Mouse (Mus musculus) limb, embryonic 14.5 days (tissue): ENCODE measurements around the gene Tgif1. TPM values are rescaled to one million over a fixed set of nuclear protein-coding genes. Genes with fewer than 3 reads are reported as not detected.

Source experiments
- ATAC-seq: fragments of 200-750 bp; cut with Nextera tagmentation; 2 replicates; pipeline ENCODE4 v1.8.0; 2017; ENCODE audit warnings: low read depth, moderate number of reproducible peaks, moderate TSS enrichment; ENCODE audit not compliant: low FRiP score
- DNase-seq: peaks from one replicate; pipeline ENCODE4 v3.0.0-alpha.2; 2015; ENCODE audit warnings: low spot score
- H3K27ac ChIP-seq: fragments of 300-500 bp; sonication (generic); replicated peaks from 2 replicates; pipeline ENCODE4 v1.5.1; 2014; ENCODE audit warnings: low read depth, mild to moderate bottlenecking, low read length, moderate library complexity, mixed read lengths
- H3K27me3 ChIP-seq: fragments of 300-500 bp; sonication (generic); 2 replicates; pipeline ENCODE4 v1.6.1; 2014; ENCODE audit warnings: low read length, mixed read lengths; ENCODE audit not compliant: control insufficient read depth, insufficient read depth
- H3K36me3 ChIP-seq: fragments of 300-500 bp; sonication (generic); 2 replicates; pipeline ENCODE4 v1.6.1; 2014; ENCODE audit warnings: mild to moderate bottlenecking, low read length, moderate library complexity, mixed read lengths; ENCODE audit not compliant: control insufficient read depth, insufficient read depth
- H3K4me1 ChIP-seq: fragments of 300-500 bp; sonication (generic); 2 replicates; pipeline ENCODE4 v1.6.1; 2014; ENCODE audit warnings: antibody characterized with exemption, low read length, mixed read lengths; ENCODE audit not compliant: control insufficient read depth, insufficient read depth
- H3K4me2 ChIP-seq: fragments of 300-500 bp; sonication (generic); replicated peaks from 2 replicates; pipeline ENCODE4 v1.6.1; 2014; ENCODE audit warnings: low read depth, mild to moderate bottlenecking, low read length, moderate library complexity; ENCODE audit not compliant: severe bottlenecking
- H3K4me3 ChIP-seq: fragments of 300-500 bp; sonication (generic); replicated peaks from 2 replicates; pipeline ENCODE4 v1.5.1; 2014; ENCODE audit warnings: low read length
- H3K9ac ChIP-seq: fragments of 300-500 bp; sonication (generic); 2 replicates; pipeline ENCODE4 v1.6.1; 2014; ENCODE audit warnings: mild to moderate bottlenecking, low read depth, low read length, moderate library complexity; ENCODE audit not compliant: severe bottlenecking
- H3K9me3 ChIP-seq: fragments of 300-500 bp; sonication (generic); 2 replicates; pipeline ENCODE4 v1.6.1; 2016; ENCODE audit warnings: low read length; ENCODE audit not compliant: control insufficient read depth
- POLR2A ChIP-seq: fragments of 200-500 bp; IDR thresholded peaks from 2 replicates; pipeline ENCODE4 v1.8.0; 2012; ENCODE audit warnings: inconsistent platforms, mild to moderate bottlenecking, moderate library complexity, borderline replicate concordance; ENCODE audit not compliant: insufficient read depth, insufficient read length; ENCODE audit errors: extremely low read depth
- WGBS: fragments of 180-500 bp; shearing (Covaris S2); extraction: QIAGEN DNeasy Blood & Tissue Kit; methylation state at CpG from one replicate; pipeline ENCODE4 v1.1.7; 2014; 5-methylcytosine and 5-hydroxymethylcytosine counted together
- polyA plus RNA-seq, 2 experiments: library from polyadenylated mRNA; depleted of rRNA in 1 of 2; stranded (reverse) in 1 of 2; unstranded in 1 of 2; fragments of >200 nt; fragmentation: Nextera tagmentation in 1 of 2; extraction: Ambion mirVana in 1 of 2; gene quantifications; 2 replicates each; pipeline versions ENCODE4 v1.2.1 to v1.2.3; 2012 to 2014

Tgif1 gene
- polyA plus RNA-seq, 2 experiments, result 52.7 to 64.8 TPM

- no peak for TF ChIP-seq POLR2A
- no peak for DNase-seq
- no peaks in the 10 kb centered on the region for H3K36me3 ChIP-seq
- H3K4me3 ChIP-seq, result no peak overlapping the region
- no peaks in the 10 kb centered on the region for H3K9me3 ChIP-seq
- H3K4me1 ChIP-seq, result no peaks in the 10 kb centered on the region
- no peak overlapping the region for H3K4me2 ChIP-seq
- no peak for ATAC-seq
- no peak overlapping the region for H3K27ac ChIP-seq
- H3K27me3 ChIP-seq, result no peaks in the 10 kb centered on the region
- H3K9ac ChIP-seq, result no peak overlapping the region
- WGBS, result 86% methylated on average over 1 of the region's 1 CpGs
These were observed 45.5 kb downstream of the Tgif1 start for GRCm38 (mm10) chr17:70807885-70808284.

- H3K9ac ChIP-seq, result no peak overlapping the region
- H3K36me3 ChIP-seq, result no peaks in the 10 kb centered on the region
- H3K27ac ChIP-seq, result no peak overlapping the region
- no peak overlapping the region for H3K4me3 ChIP-seq
- DNase-seq (no peak), ATAC-seq (no peak)
- no peaks in the 10 kb centered on the region for H3K9me3 ChIP-seq
- H3K27me3 ChIP-seq, result no peaks in the 10 kb centered on the region
- 78% methylated on average over 2 of the region's 2 CpGs for WGBS
- TF ChIP-seq POLR2A, result no peak
- no peaks in the 10 kb centered on the region for H3K4me1 ChIP-seq
- H3K4me2 ChIP-seq, result no peak overlapping the region
These were observed 46.7 kb downstream of the Tgif1 start for GRCm38 (mm10) chr17:70806600-70806999.

GRCm38 (mm10) chr17:70805866-70806265, 47.5 kb downstream of the Tgif1 start:
- Histone ChIP-seq H3K9ac (no peak overlapping the region), H3K9me3 (no peaks in the 10 kb centered on the region), H3K4me1 (no peaks in the 10 kb centered on the region), H3K4me3 (no peak overlapping the region), H3K4me2 (no peak overlapping the region), H3K27me3 (no peaks in the 10 kb centered on the region), H3K27ac (no peak overlapping the region), H3K36me3 (no peaks in the 10 kb centered on the region)
- no peak for DNase-seq
- WGBS, result 93% methylated on average over 9 of the region's 9 CpGs
- no peak for ATAC-seq
- no peak for TF ChIP-seq POLR2A

GRCm38 (mm10) chr17:70802022-70802421, 51.3 kb downstream of the Tgif1 start:
- Histone ChIP-seq H3K36me3 (no peaks in the 10 kb centered on the region), H3K27me3 (no peaks in the 10 kb centered on the region), H3K4me2 (no peak overlapping the region), H3K27ac (no peak overlapping the region), H3K9me3 (no peaks in the 10 kb centered on the region), H3K4me3 (no peak overlapping the region), H3K4me1 (no peaks in the 10 kb centered on the region), H3K9ac (no peak overlapping the region)
- TF ChIP-seq POLR2A, result no peak
- no peak for DNase-seq
- ATAC-seq, result no peak
- 67% methylated on average over 14 of the region's 14 CpGs for WGBS

- H3K27me3 ChIP-seq, result no peaks in the 10 kb centered on the region
- H3K27ac ChIP-seq, result no peak overlapping the region
- no peak for TF ChIP-seq POLR2A
- no peak overlapping the region for H3K9ac ChIP-seq
- no peak for ATAC-seq
- H3K4me3 ChIP-seq, result no peak overlapping the region
- H3K4me2 ChIP-seq, result no peak overlapping the region
- H3K36me3 ChIP-seq, result no peaks in the 10 kb centered on the region
- H3K4me1 ChIP-seq, result peaks cover 3% of the 10 kb centered on the region; the same call in 1 of the 2 replicates
- 83% methylated on average over 4 of the region's 4 CpGs for WGBS
- DNase-seq, result no peak
- no peaks in the 10 kb centered on the region for H3K9me3 ChIP-seq
These were observed 54.1 kb downstream of the Tgif1 start for GRCm38 (mm10) chr17:70799266-70799665.

GRCm38 (mm10) chr17:70797773-70798045, 55.6 kb downstream of the Tgif1 start:
- ATAC-seq (no peak), DNase-seq (no peak)
- no peaks in the 10 kb centered on the region for H3K36me3 ChIP-seq
- WGBS, result 70% methylated on average over 1 of the region's 1 CpGs
- H3K4me1 ChIP-seq, result peaks cover 3% of the 10 kb centered on the region; the same call in 1 of the 2 replicates
- H3K4me2 ChIP-seq, result no peak overlapping the region
- H3K27me3 ChIP-seq, result no peaks in the 10 kb centered on the region
- no peak for TF ChIP-seq POLR2A
- no peaks in the 10 kb centered on the region for H3K9me3 ChIP-seq
- H3K9ac ChIP-seq, result no peak overlapping the region
- no peak overlapping the region for H3K4me3 ChIP-seq
- no peak overlapping the region for H3K27ac ChIP-seq
